Mouse (Mus musculus): ENCODE results near the gene Ift22. TPM values are rescaled to one million over a fixed set of nuclear protein-coding genes. Genes with fewer than 3 reads are reported as not detected.
"Not testable (repeated sequence)": the region's sequence is repeated elsewhere in the genome, so short reads cannot be mapped to it uniquely, and the experiment has no call there.

Gene Ift22
- total RNA-seq, 2 experiments from 2014 or later: 81.0 to 87.2 TPM

GRCm38 (mm10) chr5:136940845-136941560 lies 33.1 kb downstream of the Ift22 start:
- no peak for TF ChIP-seq CTCF (conservative IDR thresholded peaks at IDR 0.05)
- Histone ChIP-seq H3K4me3 (no peak overlapping the region), H3K27ac (no peak overlapping the region)
- DNase-seq (ENCODE audit: low spot score in 2 of 2): no peak

- H3K4me3 ChIP-seq: no peak overlapping the region
- TF ChIP-seq CTCF (conservative IDR thresholded peaks at IDR 0.05): no peak
- no peak for DNase-seq (ENCODE audit: low spot score in 2 of 2)
- no peak overlapping the region for H3K27ac ChIP-seq
These were observed 34.8 kb downstream of the Ift22 start for GRCm38 (mm10) chr5:136942781-136943180.

- no peak for TF ChIP-seq CTCF (conservative IDR thresholded peaks at IDR 0.05)
- Histone ChIP-seq H3K4me3 (no peak overlapping the region), H3K27ac (no peak overlapping the region)
- no peak for DNase-seq (ENCODE audit: low spot score in 2 of 2)
These were observed 35.4 kb downstream of the Ift22 start for GRCm38 (mm10) chr5:136943382-136943781.

GRCm38 (mm10) chr5:136945084-136945483 lies 37.1 kb downstream of the Ift22 start:
- H3K27ac ChIP-seq: no peak overlapping the region
- DNase-seq (ENCODE audit: low spot score in 2 of 2): no peak
- no peak overlapping the region for H3K4me3 ChIP-seq
- no peak for TF ChIP-seq CTCF (conservative IDR thresholded peaks at IDR 0.05)

- H3K4me3 ChIP-seq: no peak overlapping the region
- no peak for TF ChIP-seq CTCF (conservative IDR thresholded peaks at IDR 0.05)
- DNase-seq (ENCODE audit: low spot score in 2 of 2): no peak
- H3K27ac ChIP-seq: no peak overlapping the region
These were observed 39.9 kb downstream of the Ift22 start for GRCm38 (mm10) chr5:136947874-136948273.

- H3K4me3 ChIP-seq; DNase-seq (ENCODE audit: low spot score in 2 of 2); H3K27ac ChIP-seq: not testable (repeated sequence)
These were observed 41.8 kb downstream of the Ift22 start for GRCm38 (mm10) chr5:136949551-136950336.

- no peak overlapping the region for H3K4me3 ChIP-seq
- TF ChIP-seq CTCF (conservative IDR thresholded peaks at IDR 0.05): no peak
- no peak overlapping the region for H3K27ac ChIP-seq
- no peak for DNase-seq (ENCODE audit: low spot score in 2 of 2)
These were observed 42.6 kb downstream of the Ift22 start for GRCm38 (mm10) chr5:136950521-136950920.

- no peak overlapping the region for H3K27ac ChIP-seq
- no peak for TF ChIP-seq CTCF (conservative IDR thresholded peaks at IDR 0.05)
- DNase-seq (ENCODE audit: low spot score in 2 of 2): no peak
- H3K4me3 ChIP-seq: no peak overlapping the region
These were observed 44.2 kb downstream of the Ift22 start for GRCm38 (mm10) chr5:136952153-136952552.

GRCm38 (mm10) chr5:136953015-136953414 lies 45.1 kb downstream of the Ift22 start, which contains the start of gene Fis1:
TSS of gene Fis1 (plus strand) at chr5:136953275.
- H3K27ac ChIP-seq: peak within 1 kb of the TSS; percentile 90

GRCm38 (mm10) chr5:136953440-136953951 lies 45.5 kb downstream of the Ift22 start:
- no peak for TF ChIP-seq CTCF (conservative IDR thresholded peaks at IDR 0.05)
- H3K27ac ChIP-seq: peak overlapping the region; percentile 90
- peak in 1 of 2 experiments; percentile 42 for DNase-seq (ENCODE audit: low spot score in 2 of 2)
- peak overlapping the region; percentile 65 for H3K4me3 ChIP-seq

More at GRCm38 (mm10) chr5:136953015-136953414, 45.1 kb downstream of the Ift22 start, which contains the start of gene Fis1:
- DNase-seq (ENCODE audit: low spot score in 2 of 2): peak; percentile 96 to 97
- TF ChIP-seq CTCF (conservative IDR thresholded peaks at IDR 0.05): peak; percentile 12; the same call in 1 of the 2 replicates
- H3K4me3 ChIP-seq: peak within 1 kb of the TSS; percentile 65

- no peak for TF ChIP-seq CTCF (conservative IDR thresholded peaks at IDR 0.05)
- Histone ChIP-seq H3K4me3 (no peak overlapping the region), H3K27ac (no peak overlapping the region)
- no peak for DNase-seq (ENCODE audit: low spot score in 2 of 2)
These were observed 47.7 kb downstream of the Ift22 start for GRCm38 (mm10) chr5:136955622-136956021.

GRCm38 (mm10) chr5:136957250-136957649 lies 49.3 kb downstream of the Ift22 start:
- H3K27ac ChIP-seq: no peak overlapping the region
- DNase-seq (ENCODE audit: low spot score in 2 of 2): no peak
- H3K4me3 ChIP-seq: no peak overlapping the region
- TF ChIP-seq CTCF (conservative IDR thresholded peaks at IDR 0.05): no peak

- TF ChIP-seq CTCF (conservative IDR thresholded peaks at IDR 0.05): no peak
- no peak for DNase-seq (ENCODE audit: low spot score in 2 of 2)
- H3K27ac ChIP-seq: no peak overlapping the region
- H3K4me3 ChIP-seq: no peak overlapping the region
These were observed 51.1 kb downstream of the Ift22 start for GRCm38 (mm10) chr5:136958991-136959605.
